Mouse (Mus musculus): ENCODE measurements around the gene Nrap. TPM values are rescaled to one million over a fixed set of nuclear protein-coding genes. Genes with fewer than 3 reads are reported as not detected.

Nrap gene
- total and polyA plus RNA-seq, 3 experiments = 0.08 to 0.11 TPM; not detected in 1

DNA sequence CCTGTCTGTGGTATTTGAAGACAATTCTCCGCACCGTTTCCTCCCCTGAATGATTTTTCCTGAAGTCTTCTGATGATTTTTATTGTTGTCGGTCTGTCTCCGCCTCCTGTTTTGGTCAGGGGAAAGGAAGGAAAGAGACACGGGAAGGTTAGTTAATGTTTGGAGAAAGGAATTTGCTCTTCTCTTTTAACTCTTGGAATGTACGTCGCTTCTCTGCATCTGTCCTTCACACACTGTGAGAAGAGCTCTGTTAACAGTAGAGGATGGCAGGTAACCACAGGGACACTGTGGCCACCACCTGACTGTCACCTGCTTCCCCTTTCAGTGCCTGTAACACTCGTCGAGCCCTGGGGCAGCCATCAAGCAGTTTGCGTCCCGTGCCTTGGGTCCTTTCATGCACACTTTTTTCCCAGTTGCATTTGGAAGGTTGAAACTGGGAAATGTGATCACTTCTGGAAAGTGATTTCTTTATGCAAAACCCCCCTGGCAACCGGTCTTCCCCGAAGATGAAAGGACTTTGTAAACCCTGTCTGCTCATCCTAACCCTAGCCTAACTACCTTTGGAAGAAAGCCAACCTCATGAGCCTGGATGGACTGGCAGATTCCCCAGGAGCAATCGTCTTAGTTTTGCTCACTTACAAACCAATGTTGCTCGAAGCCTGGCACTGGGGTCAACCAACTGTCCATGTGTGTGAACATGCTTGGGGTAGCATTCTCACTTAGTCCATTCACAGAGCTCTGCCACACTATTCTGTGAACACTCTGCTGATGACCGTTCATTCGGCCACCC is 35.0 kb upstream of the Nrap start:
- Histone ChIP-seq H3K4me1 (ENCODE audit: control insufficient read depth in 1 of 2, insufficient read depth in 2 of 2, low read length in 2 of 2) (no peaks in the 10 kb centered on the region), H3K27ac (ENCODE audit: control insufficient read depth, low read depth, low read length) (no peak overlapping the region), H3K9me3 (replicated peaks; ENCODE audit: insufficient read depth, low read length) (no peaks in the 10 kb centered on the region), H3K9ac (ENCODE audit: control insufficient read depth, low read depth, low read length, poor library complexity, severe bottlenecking) (no peak overlapping the region), H3K36me3 (ENCODE audit: control insufficient read depth in 1 of 2, insufficient read depth in 2 of 2, low read length in 2 of 2) (peaks cover 0 to 8% of the 10 kb centered on the region in 2 experiments; a peak in 1 of 4 replicates), H3K4me3 (ENCODE audit: control insufficient read depth in 1 of 2, insufficient read depth in 1 of 2, low read depth in 2 of 2, low read length in 2 of 2) (no peak overlapping the region), H3K27me3 (ENCODE audit: control insufficient read depth in 1 of 2, insufficient read depth in 2 of 2, low read length in 2 of 2) (no peaks in the 10 kb centered on the region), H3K79me2 (ENCODE audit: control insufficient read depth, insufficient read depth, low read length, poor library complexity) (no peaks in the 10 kb centered on the region)
- no peak for DNase-seq (ENCODE audit: low read depth, low spot score)
- TF ChIP-seq SIN3A (IDR thresholded peaks at IDR 0.05; ENCODE audit: low read length) (no peak), MAX (IDR thresholded peaks at IDR 0.05; ENCODE audit: low read length) (no peak), POLR2AphosphoS5 (IDR thresholded peaks at IDR 0.05; ENCODE audit: borderline replicate concordance, low read depth, low read length) (no peak), EP300 (IDR thresholded peaks at IDR 0.05; ENCODE audit: low read depth in 1 of 2, low read length in 2 of 2) (no peak), KAT2A (conservative IDR thresholded peaks at IDR 0.05; ENCODE audit: low read depth, low read length) (no peak), ELF1 (IDR thresholded peaks at IDR 0.05; ENCODE audit: low read depth, low read length) (no peak), MAZ (IDR thresholded peaks at IDR 0.05; ENCODE audit: low read depth, low read length) (no peak), SMC3 (IDR thresholded peaks at IDR 0.05; ENCODE audit: low read depth, low read length) (no peak), MXI1 (IDR thresholded peaks at IDR 0.05; ENCODE audit: low read depth, low read length) (no peak)

DNA sequence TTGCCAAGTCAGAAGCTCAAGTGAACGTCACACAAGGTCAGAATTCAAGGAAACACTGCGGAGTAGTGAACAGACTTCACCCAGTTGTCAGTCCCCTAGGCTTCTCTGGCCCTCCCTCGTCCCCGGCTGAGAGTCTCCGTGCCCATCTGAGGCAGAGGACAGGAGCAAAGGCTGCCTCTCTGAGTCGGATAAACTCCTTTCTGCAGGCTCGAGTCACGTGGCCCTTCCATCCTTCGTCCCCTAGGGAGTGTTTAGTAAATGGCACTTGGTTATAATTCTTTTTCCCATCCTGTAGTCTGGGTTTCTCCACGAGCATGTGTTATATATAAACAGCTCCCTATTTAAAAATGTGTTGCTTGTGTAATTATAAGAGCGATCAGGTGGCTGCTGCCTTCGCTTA is 33.5 kb upstream of the Nrap start:
- no peaks in the 10 kb centered on the region for H3K27me3 ChIP-seq (ENCODE audit: control insufficient read depth in 1 of 2, insufficient read depth in 2 of 2, low read length in 2 of 2)
- no peaks in the 10 kb centered on the region for H3K79me2 ChIP-seq (ENCODE audit: control insufficient read depth, insufficient read depth, low read length, poor library complexity)
- H3K9me3 ChIP-seq (replicated peaks; ENCODE audit: insufficient read depth, low read length) = no peaks in the 10 kb centered on the region
- TF ChIP-seq TBP (IDR thresholded peaks at IDR 0.05; ENCODE audit: low read depth, low read length) (no peak), MYC (IDR thresholded peaks at IDR 0.05; ENCODE audit: low read depth, low read length) (no peak), POLR2AphosphoS2 (IDR thresholded peaks at IDR 0.05; ENCODE audit: low read length) (no peak), MEF2A (IDR thresholded peaks at IDR 0.05; ENCODE audit: extremely low read depth, insufficient replicate concordance, low read depth, low read length, poor library complexity, severe bottlenecking) (no peak), RCOR1 (IDR thresholded peaks at IDR 0.05; ENCODE audit: low read depth, low read length) (no peak), TCF12 (IDR thresholded peaks at IDR 0.05; ENCODE audit: low read depth, low read length) (no peak), MAZ (IDR thresholded peaks at IDR 0.05; ENCODE audit: low read depth, low read length) (no peak), MXI1 (IDR thresholded peaks at IDR 0.05; ENCODE audit: low read depth, low read length) (no peak), GATA1 (IDR thresholded peaks at IDR 0.05; ENCODE audit: low read depth, low read length) (no peak), NRF1 (IDR thresholded peaks at IDR 0.05; ENCODE audit: insufficient read depth, low read depth, low read length, poor library complexity, severe bottlenecking) (no peak), E2F4 (IDR thresholded peaks at IDR 0.05; ENCODE audit: borderline replicate concordance, low read depth, low read length) (no peak), SIN3A (IDR thresholded peaks at IDR 0.05; ENCODE audit: low read length) (no peak), JUND (IDR thresholded peaks at IDR 0.05; ENCODE audit: low read depth, low read length) (no peak), HCFC1 (IDR thresholded peaks at IDR 0.05; ENCODE audit: low read depth, low read length) (no peak)
- H3K4me1 ChIP-seq (ENCODE audit: control insufficient read depth in 1 of 2, insufficient read depth in 2 of 2, low read length in 2 of 2) = no peaks in the 10 kb centered on the region
- no peak for DNase-seq (ENCODE audit: low read depth, low spot score)
- peaks cover 0 to 8% of the 10 kb centered on the region in 2 experiments; a peak in 1 of 4 replicates for H3K36me3 ChIP-seq (ENCODE audit: control insufficient read depth in 1 of 2, insufficient read depth in 2 of 2, low read length in 2 of 2)
- no peak overlapping the region for H3K4me3 ChIP-seq (ENCODE audit: control insufficient read depth in 1 of 2, insufficient read depth in 1 of 2, low read depth in 2 of 2, low read length in 2 of 2)
- no peak overlapping the region for H3K9ac ChIP-seq (ENCODE audit: control insufficient read depth, low read depth, low read length, poor library complexity, severe bottlenecking)
- no peak overlapping the region for H3K27ac ChIP-seq (ENCODE audit: control insufficient read depth, low read depth, low read length)
